Mouse (Mus musculus) cerebellum, adult 11 months (tissue): ENCODE results near the gene Hephl1.

Experiments used
- DNase-seq: peaks from one replicate; pipeline ENCODE4 v3.0.0; 2022

Gene Hephl1

DNA sequence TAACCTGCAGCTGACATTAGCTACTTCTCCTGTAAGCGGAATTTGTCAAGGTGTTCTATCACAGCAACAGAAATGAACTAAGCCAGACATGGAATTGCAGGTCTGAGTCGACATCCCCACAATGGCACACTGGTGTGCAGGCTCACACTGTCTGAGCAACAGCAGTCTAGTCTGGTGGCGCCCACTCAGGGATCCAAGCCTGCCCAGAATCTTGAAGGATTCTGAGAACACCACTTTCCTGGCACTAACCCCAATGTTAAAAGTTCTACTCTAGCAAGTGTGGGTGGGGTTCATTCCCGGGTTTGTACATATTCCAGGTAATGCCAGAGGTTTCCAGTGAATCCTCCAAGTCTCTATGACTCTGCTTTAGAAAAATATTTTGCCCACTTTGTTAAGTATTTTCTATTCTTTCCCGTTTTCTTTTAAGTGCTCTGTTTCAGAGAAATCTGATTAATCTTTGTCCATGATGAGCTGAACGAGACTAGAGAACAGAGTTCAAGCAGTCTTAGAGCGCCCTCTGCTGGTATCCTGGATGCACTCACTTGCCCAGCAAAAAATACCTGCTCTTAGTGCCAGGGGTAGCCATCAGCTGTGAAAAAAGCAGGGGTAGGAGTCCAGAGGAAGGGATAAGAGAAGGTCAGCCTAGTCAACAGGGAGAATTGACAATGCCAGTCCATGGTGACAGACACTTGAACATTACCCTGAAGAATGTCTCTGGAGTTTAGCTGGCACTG, 96.5 kb downstream of the Hephl1 start:
- peak; percentile 44 for DNase-seq

GRCm38 (mm10) chr9:15007566-15007965, 104.3 kb downstream of the Hephl1 start:
- no peak for DNase-seq

DNA sequence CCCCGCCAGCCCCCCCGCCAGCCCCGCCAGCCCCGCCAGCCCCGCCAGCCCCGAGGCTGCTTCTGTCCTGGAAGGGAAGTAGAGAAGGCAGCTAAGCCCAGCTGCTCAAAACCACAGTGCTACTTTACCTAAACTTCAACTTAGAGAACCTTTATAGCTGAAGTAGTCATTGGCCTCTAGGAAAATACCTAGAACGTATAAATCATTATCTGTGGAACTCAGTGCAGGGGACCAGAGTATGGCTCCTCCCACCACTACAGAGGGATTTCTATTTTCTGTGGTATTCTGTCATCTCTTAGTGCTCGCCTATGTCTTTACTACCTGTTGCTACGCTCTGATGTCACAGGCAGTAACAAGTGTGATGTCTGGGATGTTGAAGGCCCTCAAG, 107.6 kb downstream of the Hephl1 start:
- DNase-seq, result no peak

DNA sequence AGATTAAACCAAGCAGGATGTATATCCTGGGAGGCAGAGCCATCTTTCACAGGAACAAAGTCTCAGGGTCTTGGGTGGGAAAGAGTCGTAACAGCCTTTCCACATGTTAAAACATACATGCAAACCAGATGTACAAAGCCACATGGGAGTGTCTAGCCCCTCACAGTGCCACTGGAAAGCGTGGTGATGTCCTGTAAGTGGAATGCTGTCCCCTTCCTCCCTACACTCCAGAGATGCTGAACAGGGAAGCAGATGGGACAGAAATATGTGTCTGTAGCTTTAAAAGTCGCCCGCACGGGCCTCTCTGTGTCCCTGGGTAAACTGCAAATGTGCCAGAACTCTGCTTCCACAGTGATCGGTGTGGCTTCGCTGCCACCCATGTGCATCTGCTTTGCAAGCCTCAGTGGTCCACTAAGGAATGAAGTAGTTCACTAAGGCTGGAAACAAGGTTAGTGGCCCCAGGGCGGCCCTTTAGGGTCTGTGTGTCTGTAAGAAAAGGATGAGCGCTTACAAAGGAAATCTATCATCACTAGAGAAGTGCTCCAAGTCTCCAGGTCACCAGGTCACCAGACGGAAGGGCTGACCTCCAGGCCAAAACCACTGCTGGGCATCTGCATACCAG, 108.1 kb downstream of the Hephl1 start:
- no peak for DNase-seq

GRCm38 (mm10) chr9:15002995-15003613, 108.8 kb downstream of the Hephl1 start:
- DNase-seq, result no peak
